ENCODE assay signal across 8 mouse cellular contexts in genomic region chr7:130263233-130263594, GRCm38 (mm10).
DNase-seq lines count a peak whose midpoint lies in the region; ATAC-seq and TF ChIP-seq lines count a peak whose summit lies in the region.

No protein-coding gene starts in this region.

- DNase-seq in layer of hippocampus, adult 2 months (ENCODE audit: low spot score in 2 of 2) = no peak
- no peak for DNase-seq in layer of hippocampus, adult 11-12 months (ENCODE audit: low spot score)
- no peak for DNase-seq in limb, embryonic 14.5 days (ENCODE audit: low spot score)
- no peak for DNase-seq in layer of hippocampus, postnatal 10 days (ENCODE audit: low spot score in 2 of 2)

- H3K9ac ChIP-seq in forebrain, embryonic 13.5 days = peak overlapping the region; percentile 89
- peak overlapping the region; percentile 92 for H3K9ac ChIP-seq in limb, embryonic 14.5 days (ENCODE audit: low read depth, low read length, severe bottlenecking)

- peak overlapping the region; percentile 87 for H3K27ac ChIP-seq in layer of hippocampus, adult 2 months
- peak overlapping the region; percentile 91 for H3K27ac ChIP-seq in forebrain, embryonic 13.5 days
- H3K27ac ChIP-seq in limb, embryonic 14.5 days (replicated peaks; ENCODE audit: low read depth, low read length) = peak overlapping the region; percentile 90
- peak overlapping the region; percentile 91 for H3K27ac ChIP-seq in olfactory bulb, adult 2 months (ENCODE audit: insufficient read depth, low read depth, low read length)

- TF ChIP-seq POLR2A in limb, embryonic 14.5 days (IDR thresholded peaks at IDR 0.05; ENCODE audit: borderline replicate concordance, extremely low read depth, insufficient read depth, insufficient read length) = no peak
- no peak for TF ChIP-seq POLR2A in olfactory bulb, adult 2 months (IDR thresholded peaks at IDR 0.05; ENCODE audit: insufficient read depth, low read depth, low read length)

- peaks cover 12% of the 10 kb centered on the region for H3K27me3 ChIP-seq in forebrain, embryonic 13.5 days
- peaks cover 5% of the 10 kb centered on the region; the same call in 1 of the 2 replicates for H3K27me3 ChIP-seq in limb, embryonic 14.5 days (ENCODE audit: control insufficient read depth, insufficient read depth, low read length)

- ATAC-seq in forebrain, embryonic 13.5 days = no peak
- ATAC-seq in limb, embryonic 14.5 days (ENCODE audit: low FRiP score, low read depth) = no peak
- no peak for ATAC-seq in granulocyte monocyte progenitor cell, adult 5-6 weeks (replicated peaks; ENCODE audit: poor library complexity, severe bottlenecking)
- ATAC-seq in activated CD4-positive, CD25-positive, alpha-beta regulatory T cell, adult 4 months = no peak

- peak overlapping the region; percentile 77 for H3K4me2 ChIP-seq in forebrain, embryonic 13.5 days
- H3K4me2 ChIP-seq in limb, embryonic 14.5 days (replicated peaks; ENCODE audit: low read depth, low read length, severe bottlenecking) = peak overlapping the region; percentile 79

- WGBS in forebrain, embryonic 13.5 days = 9% methylated on average over 4 of the region's 4 CpGs
- 27% methylated on average over 4 of the region's 4 CpGs for WGBS in limb, embryonic 14.5 days
- 23% methylated on average over 4 of the region's 4 CpGs for WGBS in olfactory bulb, adult 2 months

- peaks cover 13% of the 10 kb centered on the region; the same call in 1 of the 2 replicates for H3K36me3 ChIP-seq in forebrain, embryonic 13.5 days (ENCODE audit: poor library complexity, severe bottlenecking)
- H3K36me3 ChIP-seq in limb, embryonic 14.5 days (ENCODE audit: control insufficient read depth, insufficient read depth, low read length) = peaks cover 24% of the 10 kb centered on the region

- peaks cover 81% of the 10 kb centered on the region for H3K4me1 ChIP-seq in forebrain, embryonic 13.5 days
- peaks cover 52% of the 10 kb centered on the region for H3K4me1 ChIP-seq in limb, embryonic 14.5 days (ENCODE audit: control insufficient read depth, insufficient read depth, low read length)
- peaks cover 23% of the 10 kb centered on the region for H3K4me1 ChIP-seq in olfactory bulb, adult 2 months (ENCODE audit: control insufficient read depth, insufficient read depth, low read length)

- peak overlapping the region; percentile 74 for H3K4me3 ChIP-seq in layer of hippocampus, adult 2 months
- H3K4me3 ChIP-seq in forebrain, embryonic 13.5 days = peak overlapping the region; percentile 80
- H3K4me3 ChIP-seq in limb, embryonic 14.5 days (replicated peaks; ENCODE audit: low read length) = peak overlapping the region; percentile 77
- peak overlapping the region; percentile 66 for H3K4me3 ChIP-seq in olfactory bulb, adult 2 months (ENCODE audit: insufficient read depth, low read depth, low read length)

- no peaks in the 10 kb centered on the region for H3K9me3 ChIP-seq in forebrain, embryonic 13.5 days (replicated peaks)
- no peaks in the 10 kb centered on the region for H3K9me3 ChIP-seq in limb, embryonic 14.5 days (ENCODE audit: control insufficient read depth, low read length)

- no peak for TF ChIP-seq CTCF in layer of hippocampus, adult 2 months (conservative IDR thresholded peaks at IDR 0.05)
- no peak for TF ChIP-seq CTCF in olfactory bulb, adult 2 months (IDR thresholded peaks at IDR 0.05; ENCODE audit: insufficient read depth, low read depth, low read length)
